Mouse (Mus musculus): Measurements from ENCODE around the gene Kcnip3. TPM values are rescaled to one million over a fixed set of nuclear protein-coding genes. Genes with fewer than 3 reads are reported as not detected.

The Kcnip3 gene
- 1.2 and 1.4 TPM in 2 replicates for polyA plus RNA-seq (2014; fragmentation: Nextera tagmentation; extraction: Ambion mirVana)

DNA sequence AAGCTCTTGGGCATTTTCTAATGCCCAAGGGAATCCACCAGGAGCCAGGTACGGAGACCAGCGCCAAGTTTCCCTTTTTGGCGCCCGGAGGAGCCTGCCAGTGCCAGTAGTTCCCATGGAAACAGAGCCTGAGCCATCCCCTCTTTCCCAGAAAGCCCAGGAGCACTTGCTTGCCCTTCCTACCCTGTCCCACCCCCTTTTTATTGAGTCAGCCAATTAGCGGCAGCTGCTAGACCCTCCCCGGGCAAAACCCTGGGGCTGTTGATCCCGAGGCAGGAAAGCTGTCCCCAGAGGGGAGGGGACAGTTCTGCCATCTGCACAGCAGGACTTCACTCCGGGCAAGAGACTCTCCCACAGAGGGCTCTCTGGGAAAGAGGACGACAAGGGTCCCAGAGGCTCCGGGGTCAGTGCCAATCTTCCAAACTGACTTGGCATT is at the start of gene Kcnip3:
Gene Kcnip3 (minus strand): TSS at position 89 of the 436 bp plus-strand sequence.
- Histone ChIP-seq H3K4me2 (ENCODE audit: low read length) (peak within 1 kb of the TSS; percentile 38), H3K9ac (ENCODE audit: low read length) (no peak within 1 kb of the TSS), H3K36me3 (ENCODE audit: control insufficient read depth, insufficient read depth, low read length) (no peaks in the 10 kb centered on the region), H3K27ac (replicated peaks in 1 of 2; ENCODE audit: control insufficient read depth in 1 of 2, insufficient read depth in 1 of 2, low read depth in 2 of 2, low read length in 2 of 2) (no peak within 1 kb of the TSS), H3K4me1 (ENCODE audit: control insufficient read depth in 2 of 2, insufficient read depth in 2 of 2, low read length in 2 of 2) (peaks cover 3 to 7% of the 10 kb centered on the region in 2 experiments; a peak in 3 of 4 replicates), H3K9me3 (ENCODE audit: control insufficient read depth, low read length) (no peaks in the 10 kb centered on the region), H3K4me3 (ENCODE audit: control insufficient read depth in 1 of 2, insufficient read depth in 1 of 2, low read depth in 1 of 2, low read length in 2 of 2) (peak within 1 kb of the TSS; percentile 13 to 14; a peak in 3 of 4 replicates), H3K27me3 (ENCODE audit: control insufficient read depth, insufficient read depth, low read length) (0 out of 2 replicates have a peak, but pooled peaks cover 7% of the 10 kb centered on the region)
- no peak for ATAC-seq (ENCODE audit: insufficient number of reproducible peaks, insufficient read depth, low FRiP score, low read depth)
- WGBS, result 5% methylated on average over 10 of the region's 10 CpGs

DNA sequence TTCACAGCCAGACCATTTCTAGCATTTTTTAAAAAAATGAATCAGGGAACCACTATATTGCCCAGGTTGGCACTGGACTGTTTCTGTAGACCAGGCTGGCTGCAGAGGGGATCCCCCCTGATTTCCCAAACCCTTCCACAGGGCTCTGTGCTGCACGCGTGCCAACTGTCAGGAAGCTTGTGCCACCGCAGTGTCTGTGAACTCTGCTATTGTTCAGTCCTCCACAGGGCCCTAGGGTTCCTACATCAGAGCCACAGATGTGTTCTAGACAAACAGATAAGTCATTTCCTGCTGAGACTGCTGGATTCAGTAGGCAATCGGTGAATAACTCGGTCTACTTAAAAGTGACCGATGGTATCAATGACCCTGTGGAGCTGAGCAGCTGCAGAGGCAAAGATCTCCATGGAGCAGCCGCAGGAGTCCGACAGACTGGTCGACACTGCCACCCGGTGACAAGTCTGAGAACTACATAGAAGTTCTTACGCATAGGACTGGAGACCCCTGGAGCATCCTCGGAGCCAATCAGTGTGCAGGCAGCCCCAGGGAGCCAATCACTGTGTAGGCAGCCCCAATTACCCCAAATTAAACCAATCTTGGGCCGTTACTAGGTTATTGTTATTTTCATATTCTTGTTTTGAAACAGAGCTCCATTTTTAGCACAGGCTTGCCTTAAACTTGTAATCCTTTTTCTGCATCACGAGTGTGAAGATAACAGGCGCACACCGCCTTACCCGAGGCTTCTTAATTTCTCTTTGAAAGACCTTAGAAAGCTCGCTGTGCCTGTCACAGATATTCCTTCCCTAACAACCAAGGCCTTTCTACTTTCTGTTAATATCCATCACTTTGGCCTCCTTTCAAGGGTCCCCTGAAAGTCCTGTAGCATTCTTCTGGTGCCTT is 37.4 kb upstream of the Kcnip3 start:
- 17% methylated on average over 18 of the region's 18 CpGs for WGBS

DNA sequence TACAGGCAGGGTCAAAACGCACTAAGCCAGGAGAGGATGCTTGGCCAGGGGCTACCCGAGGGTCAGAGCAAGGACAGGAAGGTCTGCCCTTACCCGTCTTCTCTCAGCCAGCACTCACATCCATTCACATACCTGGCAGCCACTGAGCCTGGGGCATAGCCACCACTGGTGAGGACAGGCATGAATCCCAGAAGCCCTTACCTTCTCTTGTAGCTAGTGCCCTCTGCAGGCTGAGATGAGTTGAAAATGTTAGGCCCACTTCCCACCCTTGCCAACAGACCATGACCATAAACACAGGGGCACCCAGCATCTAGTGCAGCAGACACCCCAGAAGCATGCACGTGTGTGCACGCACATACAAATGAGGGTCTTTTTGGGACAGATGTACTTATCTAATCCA is 29.2 kb upstream of the Kcnip3 start:
- no peak overlapping the region for H3K27ac ChIP-seq (replicated peaks in 1 of 2; ENCODE audit: control insufficient read depth in 1 of 2, insufficient read depth in 1 of 2, low read depth in 2 of 2, low read length in 2 of 2)
- no peaks in the 10 kb centered on the region for H3K4me1 ChIP-seq (ENCODE audit: control insufficient read depth in 2 of 2, insufficient read depth in 2 of 2, low read length in 2 of 2)
- 0 out of 2 replicates have a peak, but pooled peaks cover 3% of the 10 kb centered on the region for H3K27me3 ChIP-seq (ENCODE audit: control insufficient read depth, insufficient read depth, low read length)
- 56% methylated on average over 5 of the region's 5 CpGs for WGBS
- no peak overlapping the region for H3K4me3 ChIP-seq (ENCODE audit: control insufficient read depth in 1 of 2, insufficient read depth in 1 of 2, low read depth in 1 of 2, low read length in 2 of 2)
- no peak overlapping the region for H3K9ac ChIP-seq (ENCODE audit: low read length)
- H3K4me2 ChIP-seq (ENCODE audit: low read length), result no peak overlapping the region
- ATAC-seq (ENCODE audit: insufficient number of reproducible peaks, insufficient read depth, low FRiP score, low read depth), result no peak
- H3K9me3 ChIP-seq (ENCODE audit: control insufficient read depth, low read length), result no peaks in the 10 kb centered on the region
- no peaks in the 10 kb centered on the region for H3K36me3 ChIP-seq (ENCODE audit: control insufficient read depth, insufficient read depth, low read length)

More for the DNA sequence above, 37.4 kb upstream of the Kcnip3 start:
- H3K9ac ChIP-seq (ENCODE audit: low read length), result no peak overlapping the region
- ATAC-seq (ENCODE audit: insufficient number of reproducible peaks, insufficient read depth, low FRiP score, low read depth), result peak; percentile 77
- no peak overlapping the region for H3K27ac ChIP-seq (replicated peaks in 1 of 2; ENCODE audit: control insufficient read depth in 1 of 2, insufficient read depth in 1 of 2, low read depth in 2 of 2, low read length in 2 of 2)
- H3K4me2 ChIP-seq (ENCODE audit: low read length), result 0 out of 2 replicates have a peak overlapping the region, but pooled peaks have one; percentile 26
- H3K4me3 ChIP-seq (ENCODE audit: control insufficient read depth in 1 of 2, insufficient read depth in 1 of 2, low read depth in 1 of 2, low read length in 2 of 2), result no peak overlapping the region
- no peaks in the 10 kb centered on the region for H3K36me3 ChIP-seq (ENCODE audit: control insufficient read depth, insufficient read depth, low read length)
- H3K9me3 ChIP-seq (ENCODE audit: control insufficient read depth, low read length), result no peaks in the 10 kb centered on the region
- H3K27me3 ChIP-seq (ENCODE audit: control insufficient read depth, insufficient read depth, low read length), result peaks cover 12% of the 10 kb centered on the region
- no peaks in the 10 kb centered on the region for H3K4me1 ChIP-seq (ENCODE audit: control insufficient read depth in 2 of 2, insufficient read depth in 2 of 2, low read length in 2 of 2)

DNA sequence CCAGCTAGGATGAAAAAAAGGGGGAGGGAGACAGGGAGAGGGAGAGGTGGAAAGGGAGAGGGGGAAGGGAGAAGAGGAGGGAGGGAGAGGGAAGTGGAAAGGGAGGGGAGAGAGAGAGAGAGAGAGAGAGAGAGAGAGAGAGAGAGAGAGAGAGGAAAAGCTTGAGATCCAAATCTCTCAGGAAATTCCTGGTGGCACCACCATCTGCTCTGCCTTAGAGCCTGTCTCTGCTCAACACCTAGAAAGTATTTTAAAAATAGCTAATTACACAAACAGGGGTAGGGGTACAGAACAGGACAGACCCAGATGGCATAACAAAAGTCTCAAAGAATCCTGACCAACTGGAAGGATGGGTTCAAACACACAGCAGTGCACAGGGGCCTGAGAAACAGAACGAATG is 28.6 kb upstream of the Kcnip3 start:
- 63% methylated on average over 1 of the region's 1 CpGs for WGBS
- Histone ChIP-seq H3K4me3 (ENCODE audit: control insufficient read depth in 1 of 2, insufficient read depth in 1 of 2, low read depth in 1 of 2, low read length in 2 of 2) (no peak overlapping the region), H3K4me1 (ENCODE audit: control insufficient read depth in 2 of 2, insufficient read depth in 2 of 2, low read length in 2 of 2) (no peaks in the 10 kb centered on the region), H3K9me3 (ENCODE audit: control insufficient read depth, low read length) (no peaks in the 10 kb centered on the region), H3K9ac (ENCODE audit: low read length) (no peak overlapping the region), H3K36me3 (ENCODE audit: control insufficient read depth, insufficient read depth, low read length) (no peaks in the 10 kb centered on the region), H3K4me2 (ENCODE audit: low read length) (no peak overlapping the region), H3K27ac (replicated peaks in 1 of 2; ENCODE audit: control insufficient read depth in 1 of 2, insufficient read depth in 1 of 2, low read depth in 2 of 2, low read length in 2 of 2) (no peak overlapping the region), H3K27me3 (ENCODE audit: control insufficient read depth, insufficient read depth, low read length) (peaks cover 4% of the 10 kb centered on the region; the same call in 1 of the 2 replicates)
- ATAC-seq (ENCODE audit: insufficient number of reproducible peaks, insufficient read depth, low FRiP score, low read depth), result no peak

DNA sequence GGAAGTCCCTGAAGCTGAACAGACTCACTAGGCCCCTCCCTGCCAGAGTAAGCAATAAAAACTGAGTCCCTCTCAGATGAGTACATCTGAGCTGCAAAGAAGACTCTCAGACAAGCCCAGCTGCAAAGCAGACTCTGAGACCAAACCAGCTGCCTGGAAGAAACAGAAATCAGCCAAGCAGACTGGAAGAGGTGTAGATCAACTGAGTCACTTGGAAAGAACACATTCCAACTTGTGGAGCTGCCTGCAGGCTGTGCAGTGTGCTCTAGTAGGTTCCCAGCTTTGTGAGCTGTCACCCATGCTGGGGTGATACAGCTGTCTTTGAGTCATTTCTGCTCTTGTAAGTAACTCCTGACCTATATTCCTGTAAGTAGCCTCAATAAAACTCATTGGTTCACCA is 27.8 kb upstream of the Kcnip3 start:
- no peak overlapping the region for H3K4me2 ChIP-seq (ENCODE audit: low read length)
- ATAC-seq (ENCODE audit: insufficient number of reproducible peaks, insufficient read depth, low FRiP score, low read depth), result no peak
- no peak overlapping the region for H3K9ac ChIP-seq (ENCODE audit: low read length)
- no peaks in the 10 kb centered on the region for H3K9me3 ChIP-seq (ENCODE audit: control insufficient read depth, low read length)
- H3K27me3 ChIP-seq (ENCODE audit: control insufficient read depth, insufficient read depth, low read length), result peaks cover 11% of the 10 kb centered on the region; the same call in 1 of the 2 replicates
- no peak overlapping the region for H3K27ac ChIP-seq (replicated peaks in 1 of 2; ENCODE audit: control insufficient read depth in 1 of 2, insufficient read depth in 1 of 2, low read depth in 2 of 2, low read length in 2 of 2)
- no peak overlapping the region for H3K4me3 ChIP-seq (ENCODE audit: control insufficient read depth in 1 of 2, insufficient read depth in 1 of 2, low read depth in 1 of 2, low read length in 2 of 2)
- H3K4me1 ChIP-seq (ENCODE audit: control insufficient read depth in 2 of 2, insufficient read depth in 2 of 2, low read length in 2 of 2), result no peaks in the 10 kb centered on the region
- H3K36me3 ChIP-seq (ENCODE audit: control insufficient read depth, insufficient read depth, low read length), result no peaks in the 10 kb centered on the region

DNA sequence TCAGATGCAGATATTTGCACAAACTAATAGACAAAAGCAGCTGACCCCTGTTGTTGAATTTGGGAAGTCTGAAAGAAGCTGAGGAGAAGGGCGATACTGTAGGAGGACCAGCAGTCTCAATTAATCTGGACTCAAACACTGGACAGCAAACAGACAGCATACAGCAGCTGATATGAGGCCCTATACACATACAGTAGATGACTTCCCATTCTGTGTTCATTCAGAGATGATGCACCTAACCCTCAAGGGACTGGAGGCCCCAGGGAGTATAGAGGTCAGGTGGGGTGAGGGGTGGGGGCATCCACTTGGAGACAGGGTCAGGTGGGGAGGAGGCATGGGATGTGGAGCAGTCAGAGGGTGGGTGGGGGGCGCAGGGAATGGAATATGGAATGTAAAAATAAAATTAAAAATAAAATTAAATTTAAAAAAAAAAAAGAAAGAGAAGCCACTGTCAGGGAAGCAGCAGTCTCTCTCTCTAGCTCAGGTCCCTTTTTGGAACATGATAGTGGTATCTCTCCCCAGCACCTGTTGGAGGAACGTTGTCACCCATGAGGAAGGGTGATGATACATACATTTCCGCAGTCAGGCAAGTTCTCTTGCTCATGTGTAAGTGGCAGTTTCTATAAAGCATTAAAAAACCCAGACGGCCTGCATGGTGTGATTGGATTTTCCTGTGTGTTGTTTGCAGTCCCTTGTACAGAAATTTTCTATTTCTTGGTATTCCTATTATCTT is 26.6 kb upstream of the Kcnip3 start:
- 63% methylated on average over 5 of the region's 5 CpGs for WGBS

DNA sequence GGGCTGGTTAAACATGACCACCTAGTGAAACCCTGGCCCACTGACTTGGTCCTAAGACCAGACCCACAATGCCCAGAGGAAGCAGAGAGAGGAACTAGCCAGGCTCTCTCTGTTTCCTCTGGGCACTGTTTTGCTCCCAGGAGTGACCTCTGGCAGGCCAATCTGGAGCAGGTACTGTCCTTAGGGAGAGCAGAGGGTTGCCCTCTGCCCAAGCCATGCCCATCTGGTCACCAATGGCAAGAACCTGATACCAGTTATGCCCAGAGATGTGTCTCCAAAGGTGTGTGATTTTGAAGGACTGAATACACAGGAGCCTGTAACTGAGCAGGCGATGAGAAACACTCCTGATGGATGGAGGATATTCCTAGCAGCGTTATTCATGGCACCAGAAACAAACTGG is 19.8 kb upstream of the Kcnip3 start:
- 0 out of 4 replicates have a peak, but pooled peaks cover 0 to 3% of the 10 kb centered on the region in 2 experiments for H3K4me1 ChIP-seq (ENCODE audit: control insufficient read depth in 2 of 2, insufficient read depth in 2 of 2, low read length in 2 of 2)
- H3K9ac ChIP-seq (ENCODE audit: low read length), result no peak overlapping the region
- no peak overlapping the region for H3K4me3 ChIP-seq (ENCODE audit: control insufficient read depth in 1 of 2, insufficient read depth in 1 of 2, low read depth in 1 of 2, low read length in 2 of 2)
- H3K4me2 ChIP-seq (ENCODE audit: low read length), result no peak overlapping the region
- no peak overlapping the region for H3K27ac ChIP-seq (replicated peaks in 1 of 2; ENCODE audit: control insufficient read depth in 1 of 2, insufficient read depth in 1 of 2, low read depth in 2 of 2, low read length in 2 of 2)
- WGBS, result 84% methylated on average over 2 of the region's 2 CpGs
- H3K36me3 ChIP-seq (ENCODE audit: control insufficient read depth, insufficient read depth, low read length), result no peaks in the 10 kb centered on the region
- no peaks in the 10 kb centered on the region for H3K9me3 ChIP-seq (ENCODE audit: control insufficient read depth, low read length)
- H3K27me3 ChIP-seq (ENCODE audit: control insufficient read depth, insufficient read depth, low read length), result peaks cover 80% of the 10 kb centered on the region
- no peak for ATAC-seq (ENCODE audit: insufficient number of reproducible peaks, insufficient read depth, low FRiP score, low read depth)

More for the DNA sequence above, 26.6 kb upstream of the Kcnip3 start:
- Histone ChIP-seq H3K9ac (ENCODE audit: low read length) (no peak overlapping the region), H3K27ac (replicated peaks in 1 of 2; ENCODE audit: control insufficient read depth in 1 of 2, insufficient read depth in 1 of 2, low read depth in 2 of 2, low read length in 2 of 2) (no peak overlapping the region), H3K36me3 (ENCODE audit: control insufficient read depth, insufficient read depth, low read length) (no peaks in the 10 kb centered on the region), H3K4me1 (ENCODE audit: control insufficient read depth in 2 of 2, insufficient read depth in 2 of 2, low read length in 2 of 2) (no peaks in the 10 kb centered on the region), H3K27me3 (ENCODE audit: control insufficient read depth, insufficient read depth, low read length) (peaks cover 20% of the 10 kb centered on the region), H3K4me3 (ENCODE audit: control insufficient read depth in 1 of 2, insufficient read depth in 1 of 2, low read depth in 1 of 2, low read length in 2 of 2) (no peak overlapping the region), H3K9me3 (ENCODE audit: control insufficient read depth, low read length) (no peaks in the 10 kb centered on the region), H3K4me2 (ENCODE audit: low read length) (no peak overlapping the region)
- ATAC-seq (ENCODE audit: insufficient number of reproducible peaks, insufficient read depth, low FRiP score, low read depth), result no peak

Data from heart, embryonic 14.5 days (tissue).